Mouse (Mus musculus) MEL (cell line): Measurements from ENCODE around the gene Dcp1b. TPM values are rescaled to one million over a fixed set of nuclear protein-coding genes. Genes with fewer than 3 reads are reported as not detected.

ENCODE experiments used
- DNase-seq: peaks from one replicate; pipeline ENCODE4 v3.0.0; 2011; ENCODE audit warnings: low read depth, low spot score
- H3K27ac ChIP-seq: 2 replicates; pipeline ENCODE4 v1.5.1; 2012; ENCODE audit warnings: low read depth, mild to moderate bottlenecking, control low read depth, low read length, moderate library complexity; ENCODE audit not compliant: control insufficient read depth
- H3K27me3 ChIP-seq, 2 experiments: fragments of 150-350 bp in 1 of 2; sonication (generic) in 1 of 2; 2 replicates each; pipeline ENCODE4 v1.6.1; 2012; ENCODE audit warnings: low read length in 2 of 2, mild to moderate bottlenecking in 2 of 2, improper control_type of control experiment in 1 of 2, moderate library complexity in 1 of 2; ENCODE audit not compliant: insufficient read depth in 2 of 2, control insufficient read depth in 1 of 2
- H3K36me3 ChIP-seq, 2 experiments: 2 replicates each; pipeline ENCODE4 v1.6.1; 2012 to 2014; ENCODE audit warnings: low read length in 2 of 2, improper control_type of control experiment in 1 of 2, inconsistent platforms in 1 of 2, mild to moderate bottlenecking in 1 of 2; ENCODE audit not compliant: insufficient read depth in 2 of 2, control insufficient read depth in 1 of 2
- H3K4me1 ChIP-seq, 2 experiments: fragments of 150-350 bp in 1 of 2; sonication (generic) in 1 of 2; 2 replicates each; pipeline ENCODE4 v1.6.1; 2012; ENCODE audit warnings: low read length in 2 of 2, improper control_type of control experiment in 1 of 2, mild to moderate bottlenecking in 1 of 2; ENCODE audit not compliant: insufficient read depth in 2 of 2, control insufficient read depth in 1 of 2
- H3K4me3 ChIP-seq, 2 experiments: fragments of 150-350 bp in 1 of 2; sonication (generic) in 1 of 2; 2 replicates each; pipeline ENCODE4 v1.5.1; 2012; ENCODE audit warnings: low read depth in 2 of 2, low read length in 2 of 2, mild to moderate bottlenecking in 2 of 2, moderate library complexity in 2 of 2, control low read depth in 1 of 2, improper control_type of control experiment in 1 of 2; ENCODE audit not compliant: control insufficient read depth in 1 of 2, insufficient read depth in 1 of 2
- H3K79me2 ChIP-seq: 2 replicates; pipeline ENCODE4 v1.6.1; 2012; ENCODE audit warnings: mild to moderate bottlenecking, low read length, moderate library complexity; ENCODE audit not compliant: control insufficient read depth, poor library complexity, insufficient read depth
- H3K9ac ChIP-seq: 2 replicates; pipeline ENCODE4 v1.6.1; 2012; ENCODE audit warnings: low read depth, mild to moderate bottlenecking, control low read depth, low read length, moderate library complexity; ENCODE audit not compliant: control insufficient read depth, poor library complexity, severe bottlenecking
- H3K9me3 ChIP-seq: fragments of 150-350 bp; sonication (generic); replicated peaks from 2 replicates; pipeline ENCODE4 v1.6.1; 2012; ENCODE audit warnings: mild to moderate bottlenecking, low read length, improper control_type of control experiment, moderate library complexity; ENCODE audit not compliant: insufficient read depth
- BHLHE40 ChIP-seq: IDR thresholded peaks from 2 replicates; pipeline ENCODE4 v1.6.1; 2012; ENCODE audit warnings: low read depth, mild to moderate bottlenecking, inconsistent platforms, low read length, improper control_type of control experiment, borderline replicate concordance
- CHD2 ChIP-seq: IDR thresholded peaks from 2 replicates; pipeline ENCODE4 v1.6.1; 2011; ENCODE audit warnings: low read length, improper control_type of control experiment
- CTCF ChIP-seq, 3 experiments: IDR thresholded peaks in 2 of 3; conservative IDR thresholded peaks in 1 of 3; 2 replicates each; pipeline ENCODE4 v1.5.1; 2011 to 2012; ENCODE audit warnings: low read length in 3 of 3, low read depth in 2 of 3, mild to moderate bottlenecking in 2 of 3, improper control_type of control experiment in 1 of 3, inconsistent platforms in 1 of 3, mixed read lengths in 1 of 3, moderate library complexity in 1 of 3; ENCODE audit not compliant: control insufficient read depth in 1 of 3, insufficient read depth in 1 of 3, poor library complexity in 1 of 3, severe bottlenecking in 1 of 3
- HCFC1 ChIP-seq: IDR thresholded peaks from 2 replicates; pipeline ENCODE4 v1.6.1; 2012; ENCODE audit warnings: low read depth, mild to moderate bottlenecking, inconsistent platforms, low read length, improper control_type of control experiment, moderate library complexity
- KAT2A ChIP-seq: conservative IDR thresholded peaks from 2 replicates; pipeline ENCODE4 v1.6.1; 2012; ENCODE audit warnings: low read depth, low read length, improper control_type of control experiment, inconsistent platforms
- MAFK ChIP-seq: IDR thresholded peaks from 2 replicates; pipeline ENCODE4 v1.6.1; 2011; ENCODE audit warnings: low read depth, mild to moderate bottlenecking, low read length, improper control_type of control experiment, borderline replicate concordance
- MAZ ChIP-seq: IDR thresholded peaks from 2 replicates; pipeline ENCODE4 v1.6.1; 2012; ENCODE audit warnings: low read depth, mild to moderate bottlenecking, inconsistent platforms, low read length, improper control_type of control experiment
- NELFE ChIP-seq: IDR thresholded peaks from 2 replicates; pipeline ENCODE4 v1.6.1; 2011; ENCODE audit warnings: low read depth, low read length, improper control_type of control experiment
- POLR2AphosphoS2 ChIP-seq: IDR thresholded peaks from 2 replicates; pipeline ENCODE4 v1.6.1; 2011; ENCODE audit warnings: low read length, improper control_type of control experiment
- POLR2AphosphoS5 ChIP-seq: IDR thresholded peaks from 2 replicates; pipeline ENCODE4 v1.6.1; 2012; ENCODE audit warnings: low read depth, borderline replicate concordance, mild to moderate bottlenecking, inconsistent platforms, low read length, moderate library complexity, mixed read lengths
- RAD21 ChIP-seq: IDR thresholded peaks from 2 replicates; pipeline ENCODE4 v1.6.1; 2011; ENCODE audit warnings: mild to moderate bottlenecking, low read depth, low read length, improper control_type of control experiment
- RCOR1 ChIP-seq: IDR thresholded peaks from 2 replicates; pipeline ENCODE4 v1.6.1; 2012; ENCODE audit warnings: low read depth, mild to moderate bottlenecking, inconsistent platforms, low read length, improper control_type of control experiment
- TAL1 ChIP-seq: IDR thresholded peaks from 2 replicates; pipeline ENCODE4 v1.6.1; 2012; ENCODE audit warnings: mild to moderate bottlenecking, inconsistent platforms, low read length, moderate library complexity, mixed read lengths
- USF2 ChIP-seq, 2 experiments: IDR thresholded peaks; 2 replicates each; pipeline ENCODE4 v1.6.1; 2011 to 2012; ENCODE audit warnings: improper control_type of control experiment in 2 of 2, low read length in 2 of 2, borderline replicate concordance in 1 of 2, inconsistent platforms in 1 of 2, low read depth in 1 of 2, mild to moderate bottlenecking in 1 of 2; ENCODE audit not compliant: insufficient read depth in 1 of 2
- polyA plus RNA-seq, 2 experiments: library from polyadenylated mRNA; stranded (reverse) in 1 of 2; unstranded in 1 of 2; fragments of >175 nt in 1 of 2; fragments of >200 nt in 1 of 2; gene quantifications; 2 replicates each; pipeline versions ENCODE4 v1.2.1 to v1.2.4; 2012; ENCODE audit warnings: low replicate concordance in 2 of 2, low read depth in 1 of 2; ENCODE audit not compliant: insufficient read length in 2 of 2, insufficient read depth in 1 of 2, missing spikeins in 1 of 2
- total RNA-seq: library from RNA; depleted of rRNA; stranded (reverse); fragments of 300-350 nt; gene quantifications from 2 replicates; pipeline ENCODE4 v1.2.3, GENCODE M21; 2012

The Dcp1b gene
- total and polyA plus RNA-seq, 3 experiments: 7.9 to 15.7 TPM; not detected in 1

DNA sequence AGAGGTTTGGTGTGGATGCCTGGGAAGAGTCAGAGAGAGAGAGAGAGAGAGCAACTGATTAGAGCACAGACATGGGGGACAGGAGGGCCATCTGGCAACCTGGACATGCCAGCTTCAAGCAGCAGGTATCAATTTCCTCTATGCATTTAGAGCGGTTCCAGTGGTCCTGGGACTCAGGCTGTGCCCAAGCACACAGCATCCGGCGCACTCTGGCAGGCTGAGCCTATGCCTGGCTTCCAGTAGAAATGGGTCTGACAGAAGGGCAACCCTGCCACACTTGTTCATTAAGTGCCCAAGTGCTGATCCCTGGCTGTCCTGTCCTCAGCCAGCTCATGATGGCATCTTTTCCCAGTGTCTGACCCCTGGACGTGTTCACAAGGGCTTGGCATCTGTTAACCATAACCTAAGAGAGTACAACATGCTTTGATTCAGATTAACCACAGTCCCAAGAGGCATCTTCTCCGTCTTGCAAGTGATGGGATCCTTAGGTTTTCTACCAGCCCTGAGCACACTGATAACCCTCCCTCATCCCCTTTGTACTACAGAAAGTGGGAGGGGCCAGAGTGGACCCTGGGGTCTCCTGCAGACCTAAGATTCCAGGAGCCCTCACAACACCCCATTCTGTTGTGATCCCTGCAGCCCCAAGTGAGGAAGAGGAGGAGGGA lies 64.4 kb downstream of the Dcp1b start:
- Histone ChIP-seq H3K79me2 (no peaks in the 10 kb centered on the region), H3K9ac (no peak overlapping the region), H3K4me1 (no peaks in the 10 kb centered on the region), H3K9me3 (no peaks in the 10 kb centered on the region), H3K36me3 (no peaks in the 10 kb centered on the region), H3K27ac (no peak overlapping the region), H3K4me3 (no peak overlapping the region), H3K27me3 (no peaks in the 10 kb centered on the region)
- TF ChIP-seq CTCF (IDR thresholded peaks at IDR 0.05 in 2 of 3, conservative IDR thresholded peaks at IDR 0.05 in 1 of 3; ENCODE audit: control insufficient read depth in 1 of 3, insufficient read depth in 1 of 3, low read depth in 2 of 3, low read length in 3 of 3, poor library complexity in 1 of 3, severe bottlenecking in 1 of 3) (no peak), MAZ (no peak), RAD21 (no peak), CHD2 (no peak)
- no peak for DNase-seq

DNA sequence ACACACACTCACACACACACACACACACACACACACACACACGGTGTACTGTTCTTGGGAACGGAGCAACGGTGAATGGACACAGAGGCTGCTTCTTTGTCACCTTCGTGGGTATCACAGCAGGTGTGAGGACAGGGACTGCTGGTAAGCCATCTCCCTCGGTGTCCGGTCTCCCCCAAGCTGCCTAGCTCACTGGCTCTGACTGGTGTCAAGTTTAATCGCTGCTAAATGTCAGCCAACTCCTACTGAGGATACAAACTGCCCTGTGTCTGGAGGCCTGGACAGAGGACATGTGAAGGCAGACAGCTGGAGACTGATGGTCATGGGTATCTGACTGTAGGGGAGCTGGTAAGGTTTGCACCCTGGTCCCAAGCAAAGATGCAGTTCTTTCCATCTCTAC lies 65.2 kb downstream of the Dcp1b start:
- DNase-seq: no peak
- H3K36me3 ChIP-seq: no peaks in the 10 kb centered on the region
- no peak overlapping the region for H3K27ac ChIP-seq
- TF ChIP-seq RAD21 (no peak), NELFE (no peak), USF2 (IDR thresholded peaks at IDR 0.05; ENCODE audit: borderline replicate concordance in 1 of 2, insufficient read depth in 1 of 2, low read depth in 1 of 2, low read length in 2 of 2) (no peak), TAL1 (no peak), KAT2A (no peak), CTCF (IDR thresholded peaks at IDR 0.05 in 2 of 3, conservative IDR thresholded peaks at IDR 0.05 in 1 of 3; ENCODE audit: control insufficient read depth in 1 of 3, insufficient read depth in 1 of 3, low read depth in 2 of 3, low read length in 3 of 3, poor library complexity in 1 of 3, severe bottlenecking in 1 of 3) (no peak), POLR2AphosphoS2 (no peak), HCFC1 (no peak), RCOR1 (no peak), POLR2AphosphoS5 (no peak), MAFK (no peak), BHLHE40 (no peak)
- no peaks in the 10 kb centered on the region for H3K9me3 ChIP-seq
- no peaks in the 10 kb centered on the region for H3K4me1 ChIP-seq
- H3K79me2 ChIP-seq: no peaks in the 10 kb centered on the region
- no peak overlapping the region for H3K9ac ChIP-seq
- H3K4me3 ChIP-seq: no peak overlapping the region
- no peaks in the 10 kb centered on the region for H3K27me3 ChIP-seq
